Mouse (Mus musculus): ENCODE results near the gene Scn5a. TPM values are rescaled to one million over a fixed set of nuclear protein-coding genes. Genes with fewer than 3 reads are reported as not detected.

Scn5a gene
- polyA plus RNA-seq, 1 experiment from 2014 or later = 1.5 TPM

- no peak for DNase-seq (ENCODE audit: low spot score)
- Histone ChIP-seq H3K27ac (replicated peaks) (no peak overlapping the region), H3K36me3 (replicated peaks) (no peaks in the 10 kb centered on the region), H3K4me3 (no peak overlapping the region), H3K27me3 (replicated peaks; ENCODE audit: low read depth, poor library complexity, severe bottlenecking) (peaks cover 89% of the 10 kb centered on the region), H3K9me3 (no peaks in the 10 kb centered on the region), H3K4me1 (peaks cover 24% of the 10 kb centered on the region)
- 89% methylated on average over 17 of the region's 17 CpGs for WGBS
These were observed 1.4 kb upstream of the Scn5a start for GRCm38 (mm10) chr9:119580187-119580586.

GRCm38 (mm10) chr9:119578311-119578635, 543 bp downstream of the Scn5a start:
- Histone ChIP-seq H3K4me1 (peaks cover 26% of the 10 kb centered on the region), H3K36me3 (replicated peaks) (no peaks in the 10 kb centered on the region), H3K9me3 (no peaks in the 10 kb centered on the region), H3K27ac (replicated peaks) (0 out of 2 replicates have a peak overlapping the region, but pooled peaks have one; percentile 49), H3K27me3 (replicated peaks; ENCODE audit: low read depth, poor library complexity, severe bottlenecking) (peaks cover 96% of the 10 kb centered on the region), H3K4me3 (peak overlapping the region; percentile 68)
- DNase-seq (ENCODE audit: low spot score) = peak; percentile 45
- 1% methylated on average over 24 of the region's 24 CpGs for WGBS

- no peak overlapping the region for H3K4me3 ChIP-seq
- H3K27me3 ChIP-seq (replicated peaks; ENCODE audit: low read depth, poor library complexity, severe bottlenecking) = peaks cover 99% of the 10 kb centered on the region
- H3K4me1 ChIP-seq = peaks cover 38% of the 10 kb centered on the region
- WGBS = 75% methylated on average over 2 of the region's 2 CpGs
- no peak for DNase-seq (ENCODE audit: low spot score)
- H3K36me3 ChIP-seq (replicated peaks) = no peaks in the 10 kb centered on the region
- no peak overlapping the region for H3K27ac ChIP-seq (replicated peaks)
- no peaks in the 10 kb centered on the region for H3K9me3 ChIP-seq
These were observed 1.8 kb downstream of the Scn5a start for GRCm38 (mm10) chr9:119576977-119577376.

GRCm38 (mm10) chr9:119575732-119576131, 3.1 kb downstream of the Scn5a start:
- WGBS = 53% methylated on average over 9 of the region's 9 CpGs
- Histone ChIP-seq H3K9me3 (no peaks in the 10 kb centered on the region), H3K36me3 (replicated peaks) (no peaks in the 10 kb centered on the region), H3K4me3 (no peak overlapping the region), H3K4me1 (peaks cover 50% of the 10 kb centered on the region), H3K27me3 (replicated peaks; ENCODE audit: low read depth, poor library complexity, severe bottlenecking) (peaks cover 99% of the 10 kb centered on the region), H3K27ac (replicated peaks) (no peak overlapping the region)
- DNase-seq (ENCODE audit: low spot score) = no peak

GRCm38 (mm10) chr9:119574366-119574765, 4.5 kb downstream of the Scn5a start:
- 79% methylated on average over 7 of the region's 7 CpGs for WGBS
- H3K27ac ChIP-seq (replicated peaks) = no peak overlapping the region
- H3K4me1 ChIP-seq = peaks cover 57% of the 10 kb centered on the region
- no peaks in the 10 kb centered on the region for H3K36me3 ChIP-seq (replicated peaks)
- no peaks in the 10 kb centered on the region for H3K9me3 ChIP-seq
- no peak for DNase-seq (ENCODE audit: low spot score)
- H3K4me3 ChIP-seq = no peak overlapping the region
- peaks cover 100% of the 10 kb centered on the region for H3K27me3 ChIP-seq (replicated peaks; ENCODE audit: low read depth, poor library complexity, severe bottlenecking)

- no peaks in the 10 kb centered on the region for H3K36me3 ChIP-seq (replicated peaks)
- H3K4me3 ChIP-seq = no peak overlapping the region
- H3K27ac ChIP-seq (replicated peaks) = no peak overlapping the region
- peaks cover 43% of the 10 kb centered on the region for H3K4me1 ChIP-seq
- peaks cover 100% of the 10 kb centered on the region for H3K27me3 ChIP-seq (replicated peaks; ENCODE audit: low read depth, poor library complexity, severe bottlenecking)
- H3K9me3 ChIP-seq = no peaks in the 10 kb centered on the region
- 41% methylated on average over 14 of the region's 14 CpGs for WGBS
- DNase-seq (ENCODE audit: low spot score) = no peak
These were observed 5.8 kb downstream of the Scn5a start for GRCm38 (mm10) chr9:119573009-119573408.

GRCm38 (mm10) chr9:119571411-119571888, 7.4 kb downstream of the Scn5a start:
- H3K27ac ChIP-seq (replicated peaks) = no peak overlapping the region
- H3K36me3 ChIP-seq (replicated peaks) = no peaks in the 10 kb centered on the region
- peaks cover 100% of the 10 kb centered on the region for H3K27me3 ChIP-seq (replicated peaks; ENCODE audit: low read depth, poor library complexity, severe bottlenecking)
- DNase-seq (ENCODE audit: low spot score) = peak; percentile 43
- H3K4me1 ChIP-seq = peaks cover 46% of the 10 kb centered on the region
- under 1% methylated on average over 15 of the region's 15 CpGs for WGBS
- peak overlapping the region; percentile 29; the same call in 1 of the 2 replicates for H3K4me3 ChIP-seq
- no peaks in the 10 kb centered on the region for H3K9me3 ChIP-seq

GRCm38 (mm10) chr9:119570652-119571051, 8.2 kb downstream of the Scn5a start:
- 12% methylated on average over 9 of the region's 9 CpGs for WGBS
- Histone ChIP-seq H3K27ac (replicated peaks) (no peak overlapping the region), H3K4me1 (peaks cover 46% of the 10 kb centered on the region), H3K27me3 (replicated peaks; ENCODE audit: low read depth, poor library complexity, severe bottlenecking) (peaks cover 100% of the 10 kb centered on the region), H3K36me3 (replicated peaks) (no peaks in the 10 kb centered on the region), H3K9me3 (no peaks in the 10 kb centered on the region), H3K4me3 (no peak overlapping the region)
- no peak for DNase-seq (ENCODE audit: low spot score)

- WGBS = 89% methylated on average over 8 of the region's 8 CpGs
- H3K27ac ChIP-seq (replicated peaks) = no peak overlapping the region
- DNase-seq (ENCODE audit: low spot score) = no peak
- no peaks in the 10 kb centered on the region for H3K9me3 ChIP-seq
- H3K36me3 ChIP-seq (replicated peaks) = no peaks in the 10 kb centered on the region
- peaks cover 100% of the 10 kb centered on the region for H3K27me3 ChIP-seq (replicated peaks; ENCODE audit: low read depth, poor library complexity, severe bottlenecking)
- peaks cover 49% of the 10 kb centered on the region for H3K4me1 ChIP-seq
- H3K4me3 ChIP-seq = no peak overlapping the region
These were observed 10.1 kb downstream of the Scn5a start for GRCm38 (mm10) chr9:119568732-119569131.

- Histone ChIP-seq H3K27me3 (replicated peaks; ENCODE audit: low read depth, poor library complexity, severe bottlenecking) (peaks cover 99% of the 10 kb centered on the region), H3K36me3 (replicated peaks) (no peaks in the 10 kb centered on the region), H3K27ac (replicated peaks) (no peak overlapping the region), H3K9me3 (no peaks in the 10 kb centered on the region), H3K4me1 (peaks cover 46% of the 10 kb centered on the region), H3K4me3 (no peak overlapping the region)
- 82% methylated on average over 5 of the region's 5 CpGs for WGBS
- no peak for DNase-seq (ENCODE audit: low spot score)
These were observed 11.0 kb downstream of the Scn5a start for GRCm38 (mm10) chr9:119567800-119568199.

- Histone ChIP-seq H3K4me1 (peaks cover 46% of the 10 kb centered on the region), H3K4me3 (no peak overlapping the region), H3K36me3 (replicated peaks) (no peaks in the 10 kb centered on the region), H3K27me3 (replicated peaks; ENCODE audit: low read depth, poor library complexity, severe bottlenecking) (peaks cover 99% of the 10 kb centered on the region), H3K9me3 (no peaks in the 10 kb centered on the region), H3K27ac (replicated peaks) (peak overlapping the region; percentile 26; the same call in 1 of the 2 replicates)
- peak; percentile 44 for DNase-seq (ENCODE audit: low spot score)
- 4% methylated on average over 10 of the region's 10 CpGs for WGBS
These were observed 12.6 kb downstream of the Scn5a start for GRCm38 (mm10) chr9:119566214-119566613.

GRCm38 (mm10) chr9:119564803-119565202, 14.0 kb downstream of the Scn5a start:
- no peaks in the 10 kb centered on the region for H3K36me3 ChIP-seq (replicated peaks)
- H3K9me3 ChIP-seq = no peaks in the 10 kb centered on the region
- no peak overlapping the region for H3K27ac ChIP-seq (replicated peaks)
- no peak for DNase-seq (ENCODE audit: low spot score)
- H3K4me3 ChIP-seq = no peak overlapping the region
- H3K27me3 ChIP-seq (replicated peaks; ENCODE audit: low read depth, poor library complexity, severe bottlenecking) = peaks cover 98% of the 10 kb centered on the region
- H3K4me1 ChIP-seq = peaks cover 44% of the 10 kb centered on the region
- WGBS = 78% methylated on average over 6 of the region's 6 CpGs

GRCm38 (mm10) chr9:119563617-119564016, 15.2 kb downstream of the Scn5a start:
- 76% methylated on average over 6 of the region's 6 CpGs for WGBS
- Histone ChIP-seq H3K4me1 (peaks cover 50% of the 10 kb centered on the region), H3K4me3 (no peak overlapping the region), H3K36me3 (replicated peaks) (no peaks in the 10 kb centered on the region), H3K27me3 (replicated peaks; ENCODE audit: low read depth, poor library complexity, severe bottlenecking) (peaks cover 92% of the 10 kb centered on the region), H3K9me3 (no peaks in the 10 kb centered on the region), H3K27ac (replicated peaks) (no peak overlapping the region)
- DNase-seq (ENCODE audit: low spot score) = no peak
